Mouse (Mus musculus) spleen, postnatal 36 days (tissue): ENCODE measurements at regions not wholly inside any gene's neighbourhood (a gene's known extent, or its start where the extent isn't known, plus 50 kb on each side); places are given as distances from the start of the nearest gene placed in this dataset.

Experiments
- DNase-seq, 2 experiments: peaks; one replicate each; pipeline ENCODE4 v3.0.0; 2022; ENCODE audit warnings: low spot score in 2 of 2, mixed read lengths in 1 of 2

GRCm38 (mm10) chr10:96955036-96955775, 338.4 kb downstream of the Btg1 start:
- DNase-seq: no peak

- no peak for DNase-seq
Measured at GRCm38 (mm10) chr10:96955776-96956448, 339.1 kb downstream of the Btg1 start.

DNA sequence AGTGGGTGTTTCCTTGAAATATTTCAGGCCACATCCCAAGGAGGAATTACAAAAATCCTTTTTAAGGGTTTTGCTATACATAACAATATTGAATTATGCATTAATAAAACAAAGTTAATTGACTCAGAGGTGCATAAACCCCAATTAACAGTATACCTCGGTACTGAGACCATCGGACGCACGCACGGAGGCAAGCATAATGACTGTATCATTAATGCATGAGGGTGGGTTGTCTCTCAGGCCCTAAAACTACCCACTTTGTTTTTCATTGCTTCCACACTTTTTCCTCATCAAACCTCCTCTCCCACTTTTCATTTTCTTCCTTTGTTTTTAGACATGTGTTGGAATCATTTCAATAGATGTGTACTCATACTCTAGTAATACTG, 339.6 kb downstream of the Btg1 start:
- DNase-seq: no peak

DNA sequence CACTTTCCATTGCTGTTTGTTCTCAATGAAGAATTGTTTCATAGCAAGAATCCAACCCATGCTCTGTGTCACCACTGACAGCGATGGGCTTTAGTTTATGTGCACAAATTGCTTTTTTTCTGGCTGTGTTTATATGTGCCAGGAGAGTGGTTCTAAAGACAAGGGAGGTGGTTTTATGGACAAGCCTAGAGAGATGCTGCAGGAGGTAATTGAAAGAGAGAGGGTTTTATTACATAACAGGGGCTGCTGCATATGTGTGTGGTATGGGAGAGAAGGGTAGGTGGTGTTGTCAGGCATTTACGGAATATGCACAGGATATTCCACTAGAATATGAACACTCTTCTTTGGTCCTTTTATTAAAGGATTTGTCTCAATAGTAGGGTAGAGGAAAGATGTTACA, 340.2 kb downstream of the Btg1 start:
- DNase-seq: no peak

GRCm38 (mm10) chr10:96969825-96970224, 353.0 kb downstream of the Btg1 start:
- no peak for DNase-seq

DNA sequence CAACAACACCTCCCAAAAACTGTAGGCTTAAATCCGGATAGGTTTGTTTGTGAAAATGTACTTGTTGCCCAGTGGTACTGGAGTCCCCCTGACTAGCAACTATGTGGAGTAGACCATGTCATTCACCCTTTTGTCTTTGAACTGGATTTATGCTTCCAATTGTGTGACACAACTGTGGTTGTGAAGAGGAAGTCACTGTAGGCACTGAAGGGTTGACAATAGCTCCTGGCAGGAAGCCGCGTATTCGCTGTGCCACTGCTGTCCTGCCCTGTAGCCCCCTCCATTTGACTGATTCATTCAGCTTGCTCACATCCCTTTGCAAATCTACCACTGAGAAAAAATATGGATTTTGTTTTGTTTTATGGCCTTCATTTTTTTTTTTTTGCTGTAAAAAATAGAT, 353.9 kb downstream of the Btg1 start:
- DNase-seq: no peak

DNA sequence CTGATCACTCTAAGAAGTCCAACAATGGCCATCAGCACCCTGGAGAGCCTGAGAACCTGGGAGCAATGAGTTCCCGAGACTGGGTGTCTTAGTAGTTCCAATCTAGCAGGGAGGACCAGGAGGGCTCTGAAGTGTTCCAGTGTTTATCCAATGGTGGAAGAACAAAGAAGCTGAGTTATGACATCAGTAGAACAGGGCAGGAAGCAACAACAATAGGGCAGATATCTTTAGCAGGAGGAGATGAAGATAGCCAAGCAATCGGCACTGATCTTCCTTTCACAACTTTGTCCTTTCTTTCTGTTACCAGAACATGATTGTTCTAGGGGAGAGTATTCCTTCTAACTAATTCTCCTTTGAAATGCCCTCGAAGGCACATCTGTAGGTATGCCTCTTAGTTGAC, 355.0 kb downstream of the Btg1 start:
- DNase-seq: no peak

- no peak for DNase-seq
Measured at GRCm38 (mm10) chr10:96974326-96974977, 357.6 kb downstream of the Btg1 start.

GRCm38 (mm10) chr10:96976691-96977090, 359.9 kb downstream of the Btg1 start:
- DNase-seq: no peak

- DNase-seq: no peak
Measured at GRCm38 (mm10) chr10:96980494-96980831, 363.7 kb downstream of the Btg1 start.

GRCm38 (mm10) chr10:96980832-96981515, 364.2 kb downstream of the Btg1 start:
- no peak for DNase-seq

GRCm38 (mm10) chr10:96981516-96981869, 364.7 kb downstream of the Btg1 start:
- no peak for DNase-seq

GRCm38 (mm10) chr10:97000871-97001270, 384.1 kb downstream of the Btg1 start:
- DNase-seq: no peak

GRCm38 (mm10) chr10:97008873-97009272, 392.1 kb downstream of the Btg1 start:
- DNase-seq: no peak

DNA sequence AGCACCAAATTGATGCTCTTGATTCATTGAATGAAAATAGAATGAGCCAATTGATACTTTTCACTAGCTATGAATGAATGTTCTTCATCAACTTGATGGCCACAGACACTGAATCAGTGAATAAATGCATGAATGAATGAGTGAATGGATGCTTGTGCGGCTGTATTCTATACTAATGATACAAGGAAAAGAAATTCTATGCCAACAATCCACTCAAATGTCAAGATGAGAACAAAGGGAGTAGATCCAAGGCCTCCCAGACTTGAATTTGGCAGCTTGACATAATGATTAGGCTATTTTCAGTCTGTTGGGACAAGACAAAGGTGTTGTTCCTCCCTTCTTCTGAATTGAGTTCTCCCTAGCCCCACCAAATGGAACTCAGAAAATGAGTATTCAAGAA, 393.1 kb downstream of the Btg1 start:
- DNase-seq: no peak

- no peak for DNase-seq
Measured at GRCm38 (mm10) chr10:97018641-97019040, 401.8 kb downstream of the Btg1 start.

DNA sequence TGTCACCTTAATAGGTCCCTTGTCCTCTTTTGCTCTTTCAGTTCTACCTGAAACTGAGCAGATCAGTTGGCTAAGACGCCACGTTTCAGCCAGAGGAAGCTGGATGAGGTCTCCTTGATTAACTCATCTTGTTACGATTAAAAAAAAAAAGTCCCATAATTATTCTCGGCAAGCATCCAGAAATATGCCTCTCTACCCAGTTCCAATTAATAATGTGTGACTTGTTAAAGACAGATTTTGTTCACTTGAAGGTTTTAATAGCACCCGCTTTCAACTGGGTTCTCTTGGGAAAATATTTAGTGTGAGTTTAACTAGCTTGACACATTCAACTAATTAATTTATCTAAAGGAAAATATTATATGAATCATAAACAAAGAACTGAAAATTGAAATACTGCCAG, 412.0 kb downstream of the Btg1 start:
- DNase-seq: no peak

GRCm38 (mm10) chr10:97030996-97031395, 414.2 kb downstream of the Btg1 start:
- DNase-seq: no peak

- DNase-seq: no peak
Measured at GRCm38 (mm10) chr10:97035371-97035786, 418.6 kb downstream of the Btg1 start.

GRCm38 (mm10) chr10:97038025-97038424, 421.2 kb downstream of the Btg1 start:
- DNase-seq: no peak

DNA sequence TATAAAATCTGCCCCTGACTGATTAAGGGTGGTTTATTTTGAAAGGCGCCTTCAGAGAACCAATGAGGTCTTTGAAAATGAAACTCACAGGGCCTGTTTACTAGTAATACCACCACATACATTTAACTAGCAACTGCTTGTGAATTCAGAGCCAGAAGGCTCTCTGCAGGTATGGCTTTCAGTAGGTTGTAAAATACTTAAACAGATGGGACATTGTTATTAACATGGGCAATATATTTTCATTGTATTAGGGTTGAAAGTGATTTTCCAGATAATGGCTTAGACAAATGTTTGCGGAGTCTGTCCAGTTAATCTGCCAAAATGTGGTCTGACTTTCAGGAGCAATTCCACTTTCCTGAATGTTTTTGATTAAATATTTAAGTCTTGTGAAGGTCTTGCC, 430.8 kb downstream of the Btg1 start:
- DNase-seq: no peak

DNA sequence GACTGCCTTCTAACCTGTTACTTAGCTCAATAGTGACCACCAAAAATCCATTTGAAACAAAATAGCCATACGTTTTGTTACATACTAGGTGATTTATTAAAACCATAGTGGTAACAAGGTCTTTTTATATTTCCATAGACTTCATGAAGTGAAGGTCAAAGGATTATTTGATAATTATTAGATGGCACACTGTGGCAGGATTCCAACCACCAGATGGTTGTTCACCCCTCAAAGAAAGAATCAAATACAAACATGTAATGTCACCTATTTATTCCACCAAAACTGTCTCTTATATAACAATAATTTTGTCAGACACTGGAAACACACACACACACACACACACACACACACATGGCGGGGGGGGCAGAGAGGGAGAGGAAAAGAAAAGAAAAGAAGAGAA, 431.2 kb downstream of the Btg1 start:
- no peak for DNase-seq

DNA sequence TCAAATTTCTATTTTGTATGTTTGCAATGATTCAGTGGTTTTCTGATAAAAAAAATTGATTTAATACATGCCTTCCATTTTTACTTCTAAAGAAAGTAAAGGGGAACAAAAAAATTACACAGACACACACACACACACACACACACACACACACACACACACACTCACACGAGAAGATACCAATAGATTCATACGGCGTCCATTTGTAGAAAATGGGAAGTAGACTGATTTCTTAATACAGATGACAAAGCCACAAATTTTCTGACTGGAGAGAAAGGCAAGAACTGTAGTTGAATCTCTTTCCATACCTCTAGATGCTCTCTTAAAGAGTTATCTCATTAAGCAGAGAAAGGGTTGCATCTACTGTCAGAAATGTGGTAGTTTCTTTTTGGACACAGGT, 424.9 kb upstream of the Dcn start:
- no peak for DNase-seq
